Mouse (Mus musculus): ENCODE measurements around the gene Tspyl2.

GRCm38 (mm10) chrX:152368054-152368396, 25.8 kb upstream of the Tspyl2 start:
- no peak for TF ChIP-seq POLR2A (IDR thresholded peaks at IDR 0.05; ENCODE audit: borderline replicate concordance, low read depth, low read length)
- TF ChIP-seq CTCF (IDR thresholded peaks at IDR 0.05; ENCODE audit: low read depth, low read length), result no peak

All from bone marrow macrophage, adult 2 months (primary cell).